Mouse (Mus musculus) ES-Bruce4 (cell line): ENCODE measurements at regions not wholly inside any gene's neighbourhood (a gene's known extent, or its start where the extent isn't known, plus 50 kb on each side); places are given as distances from the start of the nearest gene placed in this dataset.

Experiments used
- EP300 ChIP-seq: IDR thresholded peaks from 2 replicates; pipeline ENCODE4 v1.6.1; 2011; ENCODE audit warnings: low read depth, low read length; ENCODE audit not compliant: insufficient read depth
- POLR2A ChIP-seq: IDR thresholded peaks from one replicate; pipeline ENCODE4 v1.8.1; 2011; ENCODE audit warnings: low read length; ENCODE audit not compliant: insufficient read depth

DNA sequence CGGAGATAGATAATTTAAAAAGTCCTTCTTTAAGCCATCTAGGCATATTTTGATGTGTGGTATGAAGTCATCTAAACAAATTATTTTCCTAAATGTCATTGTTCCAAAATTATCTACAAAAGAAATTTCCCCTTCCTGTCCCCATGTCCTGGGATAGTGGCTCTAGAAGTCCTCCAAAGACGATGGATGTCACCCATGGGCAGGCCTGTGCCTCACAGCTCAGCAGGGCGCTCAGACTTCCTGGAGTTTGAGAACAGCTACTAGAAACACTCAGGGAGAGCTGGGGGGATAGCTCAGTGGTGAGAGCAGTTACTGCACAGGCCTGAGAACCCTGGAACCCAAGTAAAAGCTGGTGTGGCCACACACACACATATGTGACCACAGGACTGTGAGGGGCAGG lies 193.5 kb upstream of the Cops8 start:
- TF ChIP-seq EP300 (no peak), POLR2A (no peak)
